Mouse (Mus musculus) thymus, postnatal 10 days (tissue): ENCODE measurements around the gene Mpp3.

ENCODE experiments used
- DNase-seq, 2 experiments: peaks; one replicate each; pipeline ENCODE4 v3.0.0; 2021; ENCODE audit warnings: low spot score in 2 of 2

Mpp3 gene

GRCm38 (mm10) chr11:102039487-102040137, 11.4 kb upstream of the Mpp3 start:
- DNase-seq = no peak

- no peak for DNase-seq
Measured at GRCm38 (mm10) chr11:102037789-102038188, 9.5 kb upstream of the Mpp3 start.

GRCm38 (mm10) chr11:102036336-102036735, 8.1 kb upstream of the Mpp3 start:
- DNase-seq = no peak

GRCm38 (mm10) chr11:102035456-102035960, 7.2 kb upstream of the Mpp3 start:
- no peak for DNase-seq

GRCm38 (mm10) chr11:102034887-102035286, 6.6 kb upstream of the Mpp3 start:
- no peak for DNase-seq

GRCm38 (mm10) chr11:102033055-102033591, 4.9 kb upstream of the Mpp3 start:
- no peak for DNase-seq

GRCm38 (mm10) chr11:102031149-102031548, 2.9 kb upstream of the Mpp3 start:
- DNase-seq = no peak

- DNase-seq = no peak
Measured at GRCm38 (mm10) chr11:102029966-102030365, 1.7 kb upstream of the Mpp3 start.

- DNase-seq = no peak
Measured at GRCm38 (mm10) chr11:102029304-102029703, 1.0 kb upstream of the Mpp3 start.

GRCm38 (mm10) chr11:102027361-102028017, 772 bp downstream of the Mpp3 start:
- no peak for DNase-seq

GRCm38 (mm10) chr11:102026694-102027360, 1.4 kb downstream of the Mpp3 start:
- DNase-seq = peak in 1 of 2 experiments; percentile 17

GRCm38 (mm10) chr11:102025991-102026660, 2.1 kb downstream of the Mpp3 start:
- DNase-seq = no peak

GRCm38 (mm10) chr11:102025354-102025753, 2.9 kb downstream of the Mpp3 start:
- no peak for DNase-seq

- no peak for DNase-seq
Measured at GRCm38 (mm10) chr11:102024875-102025274, 3.4 kb downstream of the Mpp3 start.

GRCm38 (mm10) chr11:102024084-102024758, 4.0 kb downstream of the Mpp3 start:
- DNase-seq = no peak

GRCm38 (mm10) chr11:102023406-102023805, 4.9 kb downstream of the Mpp3 start:
- DNase-seq = no peak

- DNase-seq = no peak
Measured at GRCm38 (mm10) chr11:102021196-102021595, 7.1 kb downstream of the Mpp3 start.

- DNase-seq = no peak
Measured at GRCm38 (mm10) chr11:102019736-102020135, 8.5 kb downstream of the Mpp3 start.

- no peak for DNase-seq
Measured at GRCm38 (mm10) chr11:102016136-102016535, 12.1 kb downstream of the Mpp3 start.

- no peak for DNase-seq
Measured at GRCm38 (mm10) chr11:102015472-102015871, 12.8 kb downstream of the Mpp3 start.

GRCm38 (mm10) chr11:102013201-102013600, 15.1 kb downstream of the Mpp3 start:
- DNase-seq = no peak
